12 mouse cellular contexts compared by ENCODE assay signal in genomic region chr13:40292891-40293290, GRCm38 (mm10).
"Had no signal": no experiment of that assay in that cellular context is flagged by ENCODE, and none has a peak within 500 bp of the region (broad histone marks: within the 10 kb centered on the region; RNA-seq: fewer than 3 reads in every experiment).

No protein-coding gene starts in this region.

- DNase-seq: left cerebral cortex, postnatal 4 days; liver; liver, embryonic 13.5 days; liver, postnatal 0 days; lung, adult 18-20 months; lung, adult 2 months; lung, embryonic 14.5 days; lung, postnatal 10 days; lung, postnatal 14 days; lung, postnatal 36 days; lung, postnatal 4 days; midbrain, embryonic 14.5 days had no signal
